Mouse (Mus musculus): Measurements from ENCODE around the gene Zfp574.

DNA sequence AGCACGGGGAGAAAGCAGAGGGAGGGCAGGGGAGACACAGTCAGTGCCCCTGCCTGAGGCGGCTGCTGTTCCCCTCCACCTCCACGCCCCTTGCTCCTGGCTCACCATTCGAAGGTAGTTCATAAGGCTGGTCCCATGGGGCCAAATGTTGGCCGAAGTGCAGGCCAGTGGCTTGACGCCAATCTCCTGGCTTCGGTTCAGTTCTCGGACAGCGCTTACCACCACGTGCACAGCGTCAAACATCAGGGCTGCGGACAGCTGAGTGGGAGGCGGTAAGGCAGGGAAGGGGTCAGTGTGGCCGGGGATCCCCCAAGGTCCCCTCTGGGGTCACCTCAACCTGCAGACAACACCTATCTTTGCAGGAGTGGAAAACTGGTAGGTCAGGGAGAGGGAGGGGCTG is 13.5 kb upstream of the Zfp574 start:
- TF ChIP-seq CTCF (IDR thresholded peaks at IDR 0.05; ENCODE audit: low read depth) (no peak), EP300 (optimal IDR thresholded peaks at IDR 0.05) (no peak)
